Mouse (Mus musculus) stomach, embryonic 15.5 days (tissue): ENCODE measurements around the gene Birc7. TPM values are rescaled to one million over a fixed set of nuclear protein-coding genes. Genes with fewer than 3 reads are reported as not detected.
A peak's percentile ranks its signal among the peaks of the same experiment; 100 is the strongest.

Experiments used
- ATAC-seq: fragments of 200-750 bp; cut with Nextera tagmentation; 2 replicates; pipeline ENCODE4 v1.8.0; 2017; ENCODE audit warnings: low read depth, moderate number of reproducible peaks, moderate TSS enrichment; ENCODE audit not compliant: insufficient read depth, low FRiP score
- H3K27ac ChIP-seq: fragments of 300-500 bp; sonication (generic); 2 replicates; pipeline ENCODE4 v1.5.1; 2015; ENCODE audit warnings: mild to moderate bottlenecking, inconsistent platforms
- H3K27me3 ChIP-seq: fragments of 300-500 bp; sonication (generic); replicated peaks from 2 replicates; pipeline ENCODE4 v1.6.1; 2015; ENCODE audit warnings: inconsistent platforms
- H3K36me3 ChIP-seq: fragments of 300-500 bp; sonication (generic); 2 replicates; pipeline ENCODE4 v1.6.1; 2015; ENCODE audit warnings: inconsistent platforms
- H3K4me1 ChIP-seq: fragments of 300-500 bp; sonication (generic); 2 replicates; pipeline ENCODE4 v1.6.1; 2015; ENCODE audit warnings: inconsistent platforms
- H3K4me2 ChIP-seq: fragments of 300-500 bp; sonication (generic); 2 replicates; pipeline ENCODE4 v1.6.1; 2015; ENCODE audit warnings: mild to moderate bottlenecking, inconsistent platforms
- H3K4me3 ChIP-seq: fragments of 300-500 bp; sonication (generic); replicated peaks from 2 replicates; pipeline ENCODE4 v1.5.1; 2015; ENCODE audit warnings: inconsistent platforms
- H3K9ac ChIP-seq: fragments of 300-500 bp; sonication (generic); 2 replicates; pipeline ENCODE4 v1.6.1; 2015; ENCODE audit warnings: inconsistent platforms
- H3K9me3 ChIP-seq: fragments of 300-500 bp; sonication (generic); 2 replicates; pipeline ENCODE4 v1.6.1; 2016; ENCODE audit warnings: inconsistent platforms
- WGBS: fragments of 180-500 bp; shearing (Covaris S2); methylation state at CpG from one replicate; pipeline ENCODE4 v1.1.7; 2015; 5-methylcytosine and 5-hydroxymethylcytosine counted together
- microRNA-seq: library from miRNA; unstranded; fragments of <30 nt; microRNA quantifications from one replicate; pipeline ENCODE4, GENCODE M21; 2016
- polyA plus RNA-seq: library from polyadenylated mRNA; unstranded; fragments of >200 nt; fragmentation: Nextera tagmentation; extraction: Ambion mirVana; gene quantifications from 2 replicates; pipeline ENCODE4 v1.2.1, GENCODE M21; 2015

Birc7 gene
- polyA plus RNA-seq, 1 experiment from 2014 or later, result 0.14 TPM

DNA sequence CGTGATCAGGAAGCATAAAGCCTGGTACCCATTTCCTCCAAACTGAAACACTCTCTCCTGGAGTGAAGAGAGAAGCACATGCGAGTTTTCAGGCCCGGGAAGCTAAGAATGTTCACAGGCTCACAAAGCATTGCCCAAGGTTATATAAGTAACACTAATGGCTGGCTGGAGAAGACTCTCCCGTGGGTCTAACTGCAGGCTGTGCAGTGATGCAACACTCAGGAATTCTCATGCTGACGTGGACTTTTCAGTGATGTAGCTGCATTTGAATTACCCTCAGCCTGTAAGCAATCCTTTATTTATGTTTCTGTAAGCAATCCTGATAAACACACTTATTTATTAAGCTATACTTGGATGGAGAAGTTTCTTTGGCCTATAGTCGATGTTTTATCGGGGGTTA is 30.8 kb downstream of the Birc7 start:
- ATAC-seq, result no peak
- Histone ChIP-seq H3K4me1 (peaks cover 8% of the 10 kb centered on the region; the same call in 1 of the 2 replicates), H3K4me3 (no peak overlapping the region), H3K4me2 (no peak overlapping the region), H3K27ac (peak overlapping the region; percentile 33; the same call in 1 of the 2 replicates), H3K27me3 (no peaks in the 10 kb centered on the region), H3K9me3 (no peaks in the 10 kb centered on the region), H3K9ac (no peak overlapping the region), H3K36me3 (no peaks in the 10 kb centered on the region)
- WGBS, result 61% methylated on average over 7 of the region's 7 CpGs

DNA sequence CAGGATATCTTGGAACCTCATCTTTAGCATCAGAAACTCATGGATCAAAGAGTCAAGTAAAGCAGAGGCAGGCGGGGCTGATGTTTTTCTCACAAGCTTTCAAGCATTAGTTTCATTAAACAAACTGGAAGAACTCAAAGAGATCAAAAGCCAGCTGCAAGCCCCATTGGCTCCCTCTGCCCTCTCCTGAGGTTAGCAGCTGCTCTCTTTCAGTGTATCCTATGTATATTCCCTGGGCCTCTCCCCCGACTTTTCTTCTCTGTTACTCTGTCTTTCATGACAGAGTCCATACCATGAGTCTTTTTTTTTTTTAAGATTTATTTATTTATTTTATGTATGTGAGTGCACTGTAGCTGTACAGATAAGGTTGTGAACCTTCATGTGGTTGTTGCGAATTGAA is 31.4 kb downstream of the Birc7 start:
- H3K4me1 ChIP-seq, result peaks cover 8% of the 10 kb centered on the region; the same call in 1 of the 2 replicates
- no peaks in the 10 kb centered on the region for H3K27me3 ChIP-seq
- ATAC-seq, result no peak
- no peak overlapping the region for H3K4me2 ChIP-seq
- no peak overlapping the region for H3K9ac ChIP-seq
- H3K27ac ChIP-seq, result peak overlapping the region; percentile 33; the same call in 1 of the 2 replicates
- no peaks in the 10 kb centered on the region for H3K36me3 ChIP-seq
- H3K9me3 ChIP-seq, result no peaks in the 10 kb centered on the region
- 32% methylated on average over 3 of the region's 3 CpGs for WGBS
- H3K4me3 ChIP-seq, result no peak overlapping the region

DNA sequence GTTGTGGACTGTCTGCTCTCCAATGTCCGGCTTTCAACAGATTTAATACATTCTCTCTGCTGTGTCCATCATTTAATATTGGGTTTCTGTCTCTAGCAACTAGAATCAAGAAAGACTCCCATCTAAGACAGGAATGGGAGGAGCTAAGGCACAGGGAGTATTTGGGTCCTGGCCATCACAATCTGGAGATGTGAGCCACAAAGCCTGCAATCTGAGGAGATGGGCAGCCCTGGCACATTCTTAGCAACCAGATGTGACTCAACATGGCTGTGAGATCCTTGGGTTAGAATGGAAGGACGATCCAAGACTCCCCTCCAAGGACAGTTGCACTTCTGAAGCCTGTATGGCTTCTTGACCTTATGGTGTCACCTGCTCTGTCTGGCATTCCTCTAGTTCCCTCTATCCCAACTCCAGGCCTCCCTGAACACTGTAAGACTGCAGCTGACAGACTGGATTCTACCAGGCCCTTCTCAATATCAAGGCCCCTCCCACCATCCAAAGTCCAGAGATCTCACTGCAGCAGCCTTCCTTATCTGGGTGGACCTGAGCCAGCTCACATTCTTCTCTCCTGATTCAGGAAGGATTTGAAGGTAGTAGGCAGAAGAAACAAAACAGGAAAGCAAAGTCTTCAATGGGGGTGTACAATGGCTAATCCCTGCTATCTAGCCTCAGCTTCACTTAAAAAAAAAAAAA is 33.9 kb downstream of the Birc7 start:
- Histone ChIP-seq H3K27me3 (no peaks in the 10 kb centered on the region), H3K4me2 (no peak overlapping the region), H3K9ac (no peak overlapping the region), H3K4me1 (peaks cover 9% of the 10 kb centered on the region; the same call in 1 of the 2 replicates), H3K4me3 (no peak overlapping the region), H3K9me3 (no peaks in the 10 kb centered on the region), H3K36me3 (no peaks in the 10 kb centered on the region), H3K27ac (peak overlapping the region; percentile 74; the same call in 1 of the 2 replicates)
- peak; percentile 76 for ATAC-seq
- WGBS, result 71% methylated on average over 2 of the region's 2 CpGs

DNA sequence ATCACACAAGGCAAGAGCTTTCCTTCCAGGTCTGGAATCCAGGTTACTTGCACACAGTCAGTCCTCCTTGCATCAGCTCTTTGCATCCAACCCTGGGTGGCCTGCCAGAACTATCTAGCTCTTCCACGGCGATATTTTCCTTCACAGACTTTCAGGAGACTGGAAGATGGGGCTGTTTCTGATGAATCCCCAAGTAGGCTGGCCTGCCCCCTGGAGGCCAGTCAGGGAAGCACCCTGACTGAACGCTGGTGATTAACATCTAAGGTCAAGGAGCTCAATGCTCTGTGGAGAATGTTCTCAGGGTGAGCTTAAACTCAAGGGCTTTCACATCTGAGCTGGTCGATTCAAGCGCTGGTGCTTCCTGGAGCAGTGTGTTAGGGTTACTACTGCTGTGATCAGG is 35.1 kb downstream of the Birc7 start:
- H3K9ac ChIP-seq, result no peak overlapping the region
- no peak for ATAC-seq
- H3K4me2 ChIP-seq, result no peak overlapping the region
- no peak overlapping the region for H3K4me3 ChIP-seq
- no peaks in the 10 kb centered on the region for H3K36me3 ChIP-seq
- H3K9me3 ChIP-seq, result no peaks in the 10 kb centered on the region
- H3K27me3 ChIP-seq, result no peaks in the 10 kb centered on the region
- WGBS, result 3% methylated on average over 5 of the region's 5 CpGs
- peaks cover 17% of the 10 kb centered on the region; the same call in 1 of the 2 replicates for H3K4me1 ChIP-seq
- 0 out of 2 replicates have a peak overlapping the region, but pooled peaks have one; percentile 74 for H3K27ac ChIP-seq

DNA sequence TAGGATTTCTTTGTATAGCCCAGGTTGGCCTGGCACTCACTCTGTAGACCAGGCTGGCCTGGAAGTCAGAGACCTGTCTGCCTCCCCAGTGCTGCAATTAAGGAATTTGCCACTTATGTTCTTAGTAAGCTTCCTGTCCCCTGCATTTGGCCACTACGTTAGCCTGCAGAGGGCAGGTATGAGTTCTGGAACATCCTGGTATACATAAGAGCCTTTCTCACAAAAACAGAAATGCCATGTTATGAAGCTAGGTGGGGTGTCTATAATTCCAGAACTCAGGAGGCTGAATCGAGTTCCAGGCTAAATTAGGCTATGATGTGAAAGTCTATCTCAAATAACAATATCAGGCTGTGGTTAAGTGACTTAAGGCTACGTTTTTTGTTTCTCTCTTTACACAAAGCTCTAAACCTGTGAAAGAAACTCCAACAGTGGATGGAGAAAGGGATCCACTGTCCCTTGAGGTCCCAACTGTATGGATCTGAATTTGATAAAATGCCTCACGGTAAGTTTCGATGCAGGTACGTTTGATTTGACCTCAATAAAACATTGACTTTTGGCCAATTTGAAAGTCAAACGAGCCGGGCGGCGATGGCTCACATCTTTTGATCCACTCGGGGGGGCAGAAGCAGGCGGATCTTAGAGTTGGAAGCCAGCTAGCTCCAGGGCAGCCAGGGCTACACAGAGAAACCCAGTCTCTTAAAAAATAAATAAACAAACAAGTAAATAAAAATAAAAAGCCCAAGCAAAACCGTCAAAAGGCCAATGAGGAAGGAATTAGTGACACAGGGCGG is 37.5 kb downstream of the Birc7 start:
- ATAC-seq, result no peak
- Histone ChIP-seq H3K9ac (peak overlapping the region; percentile 99), H3K27me3 (no peaks in the 10 kb centered on the region), H3K4me2 (peak overlapping the region; percentile 68), H3K4me1 (peaks cover 21% of the 10 kb centered on the region; the same call in 1 of the 2 replicates), H3K4me3 (peak overlapping the region; percentile 79), H3K27ac (peak overlapping the region; percentile 94), H3K9me3 (no peaks in the 10 kb centered on the region), H3K36me3 (peaks cover 6% of the 10 kb centered on the region)
- WGBS, result 7% methylated on average over 14 of the region's 14 CpGs

DNA sequence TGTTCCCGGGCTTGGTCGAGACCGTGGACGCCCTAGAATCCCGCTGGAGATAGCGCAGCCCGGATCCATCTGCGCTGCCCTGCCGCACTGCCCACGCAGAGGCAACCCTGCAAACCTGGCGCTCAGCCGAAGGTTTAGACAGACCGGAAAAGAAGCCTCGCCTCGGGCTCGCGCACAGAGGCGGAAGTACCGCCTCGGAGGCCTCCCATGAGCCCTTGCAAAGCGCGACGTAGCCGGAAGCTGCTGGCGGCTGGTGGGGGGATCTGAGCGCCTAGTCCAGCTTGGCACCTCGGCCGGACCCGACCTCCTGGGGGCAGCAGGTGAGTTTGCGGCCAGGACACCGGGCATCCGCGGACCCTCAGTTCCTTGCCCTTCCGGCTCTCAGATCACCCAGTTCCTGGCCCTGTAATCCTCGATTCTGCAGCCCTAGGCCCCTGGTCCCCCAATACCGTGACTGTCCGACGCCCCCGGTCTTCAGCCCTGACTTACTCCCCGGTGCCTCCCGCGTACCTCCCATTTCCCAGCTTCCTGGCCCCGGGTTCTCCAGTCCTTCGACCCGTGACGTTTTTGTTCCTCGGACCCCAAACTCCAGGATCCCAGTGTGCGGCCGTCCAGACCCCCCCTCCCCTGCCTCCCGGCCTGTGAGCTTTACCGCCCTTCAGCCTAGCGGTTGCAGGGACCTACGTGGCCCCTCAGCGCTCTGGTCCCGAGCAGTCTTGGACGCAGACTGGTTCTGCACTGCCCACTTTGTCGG is 38.4 kb downstream of the Birc7 start, which contains the start of gene Arfgap1:
Gene Arfgap1 (plus strand): TSS at position 216 of the 754 bp plus-strand sequence.
- H3K9me3 ChIP-seq, result no peaks in the 10 kb centered on the region
- H3K27me3 ChIP-seq, result no peaks in the 10 kb centered on the region
- peak within 1 kb of the TSS; percentile 68 for H3K4me2 ChIP-seq
- ATAC-seq, result peak; percentile 92
- H3K36me3 ChIP-seq, result peaks cover 16% of the 10 kb centered on the region
- H3K4me1 ChIP-seq, result peaks cover 21% of the 10 kb centered on the region; the same call in 1 of the 2 replicates
- peak within 1 kb of the TSS; percentile 99 for H3K9ac ChIP-seq
- peak within 1 kb of the TSS; percentile 94 for H3K27ac ChIP-seq
- peak within 1 kb of the TSS; percentile 79 for H3K4me3 ChIP-seq
- 0% methylated on average over 57 of the region's 57 CpGs for WGBS

DNA sequence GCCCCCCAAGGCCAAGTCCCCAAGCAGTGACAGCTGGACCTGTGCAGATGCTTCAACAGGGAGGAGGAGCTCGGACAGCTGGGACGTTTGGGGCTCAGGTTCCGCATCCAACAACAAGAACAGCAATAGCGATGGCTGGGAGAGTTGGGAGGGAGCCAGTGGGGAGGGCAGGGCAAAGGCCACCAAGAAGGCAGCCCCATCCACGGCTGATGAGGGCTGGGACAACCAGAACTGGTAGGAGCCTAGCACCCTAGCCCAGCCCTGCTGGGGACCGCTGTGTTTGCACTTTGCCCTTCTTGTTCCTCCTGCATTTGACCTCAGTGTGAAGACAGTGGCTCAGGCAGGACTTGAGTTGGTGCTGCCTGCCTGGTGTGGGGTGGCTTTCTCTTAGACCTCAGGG is 52.3 kb downstream of the Birc7 start:
- no peak overlapping the region for H3K4me3 ChIP-seq
- WGBS, result 73% methylated on average over 6 of the region's 6 CpGs
- no peak overlapping the region for H3K27ac ChIP-seq
- no peaks in the 10 kb centered on the region for H3K27me3 ChIP-seq
- no peaks in the 10 kb centered on the region for H3K9me3 ChIP-seq
- H3K9ac ChIP-seq, result no peak overlapping the region
- no peak overlapping the region for H3K4me2 ChIP-seq
- H3K36me3 ChIP-seq, result peaks cover 53% of the 10 kb centered on the region
- H3K4me1 ChIP-seq, result no peaks in the 10 kb centered on the region
- ATAC-seq, result no peak

Small RNA genes within 50 kb of the gene (microRNA-seq; reads per million reads assigned to microRNA genes)
- gene Mir124a-3, result 0.58 reads per million

Other genes starting within 250 kb of the Birc7 start
- 25.2 and 26.8 TPM in 2 replicates for gene Dido1, start 219.0 kb upstream of the Birc7 start, polyA plus RNA-seq
- 61.4 TPM in 2 replicates for gene Gid8, start 218.9 kb upstream of the Birc7 start, polyA plus RNA-seq
- 3.8 and 4.3 TPM in 2 replicates for gene Slc17a9, start 203.8 kb upstream of the Birc7 start, polyA plus RNA-seq
- 0.08 and 0.14 TPM in 2 replicates for gene Bhlhe23, start 152.1 kb upstream of the Birc7 start, polyA plus RNA-seq
- 51.0 and 52.9 TPM in 2 replicates for gene Ythdf1, start 8.1 kb upstream of the Birc7 start, polyA plus RNA-seq
- gene Nkain4, start 25.7 kb downstream of the Birc7 start, polyA plus RNA-seq, result 50.8 and 52.4 TPM in 2 replicates
- gene Arfgap1, start 38.2 kb downstream of the Birc7 start, polyA plus RNA-seq, result 92.7 and 103 TPM in 2 replicates
- gene Col20a1, start 57.5 kb downstream of the Birc7 start, polyA plus RNA-seq, result 0.71 and 1.1 TPM in 2 replicates
- 2.2 and 3.0 TPM in 2 replicates for gene Chrna4, start 114.5 kb downstream of the Birc7 start, polyA plus RNA-seq
- gene Kcnq2, start 206.3 kb downstream of the Birc7 start, polyA plus RNA-seq, result 1.5 TPM in 2 replicates
- gene Eef1a2, start 228.0 kb downstream of the Birc7 start, polyA plus RNA-seq, result 0.18 and 0.36 TPM in 2 replicates